Mouse (Mus musculus) gastrocnemius, postnatal 14 days (tissue): ENCODE measurements around the gene Dnajc10. TPM values are rescaled to one million over a fixed set of nuclear protein-coding genes. Genes with fewer than 3 reads are reported as not detected.
A peak's percentile ranks its signal among the peaks of the same experiment; 100 is the strongest.

Experiments
- DNase-seq: peaks from one replicate; pipeline ENCODE4 v3.0.0; 2021; ENCODE audit warnings: mixed read lengths
- intact Hi-C: fragments of 180-260 bp; cut with DNase I; formaldehyde crosslinking; loops from one replicate; pipeline ENCODE4 v1.15.1; 2025; ENCODE audit warnings: low total_unique reads
- total RNA-seq, 2 experiments: library from RNA; stranded (reverse); gene quantifications; 2 replicates each; pipeline ENCODE4 v1.2.3; 2021

Gene Dnajc10
- total RNA-seq, 2 experiments from 2014 or later = 21.9 to 23.4 TPM

DNA sequence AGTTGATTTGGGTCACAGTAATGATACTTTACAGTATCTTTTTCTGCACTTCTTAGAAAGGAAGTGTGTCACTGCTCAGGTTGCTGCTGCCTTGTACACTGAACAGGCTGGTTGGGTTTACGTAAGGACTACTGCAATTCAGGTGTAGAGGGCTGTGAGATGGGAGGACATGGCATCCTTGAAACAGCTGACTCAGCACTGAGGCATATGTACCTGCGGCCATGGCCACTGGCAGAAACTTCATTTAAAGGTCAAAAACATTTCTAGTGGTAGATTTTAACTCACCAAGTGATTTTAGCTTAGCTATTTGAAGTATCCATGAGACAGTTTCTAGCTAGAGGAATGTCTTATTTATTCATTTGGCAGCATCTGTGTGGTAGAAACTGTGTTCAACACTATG, 10.5 kb downstream of the Dnajc10 start:
- intact Hi-C loops = no loop called here
- no peak for DNase-seq

DNA sequence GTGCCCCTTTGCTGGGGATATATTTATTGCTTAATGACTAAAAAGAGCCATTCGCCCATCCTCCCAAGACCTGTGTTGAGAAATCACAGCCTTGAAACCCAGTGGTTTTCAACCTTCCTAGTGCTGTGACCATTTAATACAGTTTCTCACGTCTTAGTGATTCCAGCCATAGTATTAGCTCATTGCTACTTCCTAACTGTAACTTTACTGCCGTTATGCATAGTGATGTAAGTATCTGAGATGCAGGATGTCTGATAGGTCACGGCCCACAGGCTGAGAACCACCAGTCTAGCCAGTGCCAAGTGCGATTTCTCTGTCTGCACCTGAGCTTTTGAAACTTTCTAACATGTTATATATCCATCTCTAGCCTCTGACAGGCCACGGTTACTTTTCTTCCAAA, 12.0 kb downstream of the Dnajc10 start:
- DNase-seq = no peak
- intact Hi-C loops = no loop called here

DNA sequence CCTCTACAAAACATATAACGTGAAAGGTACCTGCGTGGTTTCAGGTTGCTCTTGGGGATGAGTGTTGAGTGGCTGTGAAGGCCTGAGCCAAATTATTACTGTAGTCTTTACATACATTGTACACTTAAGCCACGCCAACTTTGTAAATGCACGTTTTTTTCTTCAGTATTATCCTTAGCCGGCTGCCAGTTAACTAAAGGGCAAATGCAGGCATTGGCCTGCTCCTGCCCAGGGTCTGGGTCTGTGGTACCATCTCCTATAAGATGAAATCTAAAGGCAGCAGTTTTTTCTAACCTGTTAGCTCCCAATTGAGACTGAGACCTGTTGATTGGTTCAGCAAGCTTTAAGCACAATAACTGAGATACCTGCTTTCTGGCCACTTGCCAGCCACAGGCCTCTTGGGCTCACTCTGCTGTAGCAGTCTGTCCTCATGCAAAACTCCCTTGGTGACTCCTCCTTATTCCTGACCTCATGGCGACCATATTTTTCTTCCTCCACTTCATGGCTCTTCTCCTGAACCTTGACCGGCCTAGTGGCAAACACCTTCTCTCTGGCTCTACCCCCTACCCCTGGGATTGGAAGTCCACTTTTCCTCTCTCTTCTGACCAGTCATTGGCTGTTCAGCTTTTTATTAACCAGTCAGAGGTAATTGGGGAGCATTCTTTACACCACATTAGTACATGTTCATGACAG, 13.8 kb downstream of the Dnajc10 start:
- intact Hi-C loops = no loop called here
- DNase-seq = no peak

DNA sequence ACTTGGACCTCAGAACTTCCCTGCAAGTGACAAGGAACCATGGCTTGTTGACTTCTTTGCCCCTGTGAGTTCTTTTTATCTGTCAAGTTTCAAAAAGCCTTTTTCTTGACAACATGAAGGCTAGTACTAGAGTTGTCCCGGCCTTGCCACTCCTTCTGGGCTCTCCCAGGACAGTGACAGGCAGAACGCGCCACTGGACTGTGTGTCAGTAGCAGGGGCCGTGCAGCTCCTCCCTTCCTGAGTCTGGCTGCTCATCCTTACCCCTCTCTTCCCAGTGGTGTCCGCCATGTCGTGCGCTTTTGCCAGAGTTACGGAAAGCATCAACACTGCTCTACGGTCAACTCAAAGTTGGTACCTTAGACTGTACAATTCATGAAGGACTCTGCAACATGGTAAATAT, 25.3 kb downstream of the Dnajc10 start:
- intact Hi-C loops = no loop called here
- DNase-seq = no peak

DNA sequence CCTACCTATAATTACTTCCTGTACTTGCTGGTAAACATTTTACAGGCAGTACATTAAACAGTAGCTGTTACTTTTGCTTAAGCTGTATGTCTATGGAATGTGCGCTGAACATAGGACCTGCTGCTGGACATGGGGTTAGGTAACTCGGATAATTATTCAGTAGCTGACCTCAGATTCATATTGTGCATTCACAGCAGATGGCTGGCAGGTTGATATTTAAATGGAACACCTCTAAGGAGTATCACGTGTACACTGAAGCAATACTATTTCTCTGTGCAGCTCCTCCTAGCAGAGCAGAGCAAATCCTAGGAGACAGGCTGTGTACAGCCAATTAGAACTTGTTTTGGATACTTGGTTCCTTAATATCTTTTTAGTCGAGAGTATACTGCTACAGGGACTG, 39.3 kb downstream of the Dnajc10 start:
- intact Hi-C loops = no loop called here
- DNase-seq = no peak

DNA sequence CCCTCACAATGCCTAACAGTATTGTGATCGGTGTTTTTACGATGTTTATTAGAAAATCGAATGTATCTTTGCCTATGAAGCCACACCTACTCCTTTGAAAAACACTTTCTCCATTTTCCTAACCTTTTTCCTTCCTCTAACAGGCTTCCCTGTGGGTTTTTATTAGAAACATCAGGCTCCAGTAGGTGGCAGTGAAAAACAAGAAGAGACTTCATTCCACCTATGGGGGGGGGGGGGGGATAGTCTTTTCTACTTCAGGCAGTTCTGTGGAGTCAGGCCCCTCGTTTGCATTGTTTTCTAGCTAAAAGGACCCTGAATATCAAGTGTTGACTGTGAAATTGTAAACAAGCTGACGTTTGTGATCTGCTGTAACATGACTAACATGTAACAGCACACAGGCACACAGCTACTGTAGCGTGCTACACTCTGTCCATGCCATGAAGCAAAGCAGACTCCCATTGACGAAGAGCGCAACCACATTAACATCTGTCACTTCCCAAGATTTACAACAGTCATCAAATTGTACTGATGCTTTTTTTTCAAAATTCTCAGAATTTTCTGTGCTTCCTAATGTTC, 41.5 kb downstream of the Dnajc10 start:
- no peak for DNase-seq

DNA sequence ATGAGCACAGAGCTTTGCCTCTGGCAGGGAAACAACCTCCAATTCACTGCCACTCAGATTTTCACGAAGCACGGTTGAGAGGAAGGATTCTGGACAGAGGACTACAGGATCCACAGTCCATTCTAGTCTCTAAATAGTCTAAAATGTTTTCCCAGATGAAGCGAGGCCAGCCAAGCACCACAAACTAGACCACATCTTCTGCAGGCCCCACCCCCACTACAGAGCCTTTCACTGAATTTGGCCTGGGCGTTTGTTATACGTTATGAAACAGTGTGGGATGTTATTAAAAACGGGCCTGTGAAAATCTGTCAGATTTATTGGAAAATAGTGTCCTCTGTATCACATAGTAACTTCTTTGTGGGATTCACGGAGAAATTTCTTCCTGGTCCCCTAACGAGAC, 56.2 kb downstream of the Dnajc10 start:
- intact Hi-C loops = no loop called here
- no peak for DNase-seq

More for the DNA sequence above, 41.5 kb downstream of the Dnajc10 start:
- intact Hi-C loops = loop anchor here (5.0 kb wide), 1 partner anchor 181 kb away; no protein-coding TSS in a partner anchor

DNA sequence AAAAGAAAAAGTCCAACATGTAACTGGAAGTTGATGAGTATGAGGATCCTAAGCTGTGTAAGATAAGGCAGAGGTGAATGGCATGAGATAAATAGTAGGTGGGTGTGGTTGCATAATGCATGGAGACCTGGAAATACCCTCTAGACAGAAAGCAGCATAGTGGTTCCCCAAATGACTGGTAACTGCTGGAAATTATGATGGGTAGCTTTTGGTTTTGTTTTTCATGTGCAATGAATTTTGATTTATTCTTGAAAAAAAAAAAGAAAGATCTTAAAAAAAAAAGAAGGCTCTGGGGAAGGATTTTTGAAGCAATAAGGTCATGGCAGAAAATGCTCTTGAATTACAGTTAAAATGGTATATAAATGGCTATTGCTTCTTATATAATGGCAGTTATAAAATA, 59.6 kb downstream of the Dnajc10 start:
- intact Hi-C loops = no loop called here
- no peak for DNase-seq

DNA sequence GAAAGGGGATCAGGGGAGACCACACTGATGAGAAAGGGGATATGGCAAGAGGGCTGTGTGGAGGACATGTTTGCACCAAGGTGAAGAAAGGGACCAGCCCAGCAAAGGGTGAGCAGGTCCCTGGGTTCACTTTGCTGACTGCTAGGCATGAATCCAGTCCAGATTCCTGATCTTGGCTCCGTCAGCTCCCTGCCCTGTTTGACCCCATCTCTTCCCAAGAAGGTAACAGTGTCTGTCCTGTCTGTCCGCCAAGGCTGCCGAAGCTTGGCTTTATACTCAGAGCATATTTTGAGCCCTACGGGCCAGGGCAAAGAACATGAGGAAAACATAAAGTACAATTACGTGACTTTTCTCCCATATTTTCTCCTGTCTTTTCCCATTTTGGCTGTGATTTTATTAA, 64.6 kb downstream of the Dnajc10 start:
- DNase-seq = peak; percentile 36
- intact Hi-C loops = no loop called here

DNA sequence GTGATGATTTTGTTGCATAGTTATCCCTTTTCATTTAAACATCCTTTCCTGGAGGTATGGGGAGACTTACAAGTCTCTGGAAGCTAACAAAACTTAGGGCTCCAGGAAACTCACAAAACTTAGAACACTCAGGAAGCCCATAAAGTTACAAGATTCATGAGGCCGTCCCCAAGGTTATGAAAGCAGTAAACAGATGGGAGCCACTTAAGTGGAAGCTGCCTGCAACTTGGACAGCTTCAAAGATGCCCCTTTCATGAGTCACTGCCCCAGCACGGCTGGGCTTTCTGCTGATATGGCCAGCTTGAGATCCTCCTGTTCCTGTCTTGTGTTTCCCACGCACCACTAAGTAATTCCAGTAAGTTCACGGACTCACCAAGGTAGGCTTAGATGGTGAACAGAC, 69.2 kb downstream of the Dnajc10 start:
- DNase-seq = no peak
- intact Hi-C loops = no loop called here

DNA sequence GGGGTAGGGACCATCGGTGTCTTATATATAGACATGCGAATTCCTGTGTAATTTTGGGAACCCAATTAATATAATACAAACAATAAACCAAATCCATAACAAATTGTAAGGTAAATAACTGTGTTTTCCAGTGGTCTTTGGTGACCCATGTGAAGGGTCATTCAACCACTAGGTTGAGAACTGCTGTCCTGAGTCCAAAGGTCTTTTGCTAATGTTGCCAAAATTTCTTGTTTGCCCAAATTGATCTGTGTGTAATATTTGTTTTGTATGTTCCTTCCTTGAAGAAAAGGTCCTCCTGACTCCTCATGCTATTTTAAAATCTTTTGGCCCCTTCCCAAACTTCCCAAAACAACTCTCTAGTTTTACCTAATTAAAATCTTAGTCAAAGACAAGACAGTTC, 71.0 kb downstream of the Dnajc10 start:
- intact Hi-C loops = no loop called here

DNA sequence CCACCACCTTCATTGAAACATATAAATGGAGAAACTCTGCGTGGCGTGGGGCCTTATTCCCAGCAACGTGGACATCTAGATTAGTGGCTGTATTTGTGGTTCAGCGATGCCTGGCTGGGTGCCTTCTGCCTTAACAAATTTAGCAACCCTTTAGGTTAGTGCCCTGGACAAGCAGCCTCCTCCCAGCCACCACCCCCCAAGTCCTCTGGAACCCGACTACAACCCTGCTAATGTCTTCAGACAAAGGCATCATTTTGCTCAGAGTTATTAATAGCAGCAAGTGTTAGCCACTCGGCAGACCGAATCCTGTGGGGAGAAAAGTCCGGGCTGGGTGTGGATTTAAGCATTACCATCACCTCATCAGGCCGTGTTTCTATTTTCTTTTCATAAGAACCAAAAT, 72.4 kb downstream of the Dnajc10 start:
- peak; percentile 5 for DNase-seq
- intact Hi-C loops = no loop called here

More for the DNA sequence above, 71.0 kb downstream of the Dnajc10 start:
- DNase-seq = no peak

DNA sequence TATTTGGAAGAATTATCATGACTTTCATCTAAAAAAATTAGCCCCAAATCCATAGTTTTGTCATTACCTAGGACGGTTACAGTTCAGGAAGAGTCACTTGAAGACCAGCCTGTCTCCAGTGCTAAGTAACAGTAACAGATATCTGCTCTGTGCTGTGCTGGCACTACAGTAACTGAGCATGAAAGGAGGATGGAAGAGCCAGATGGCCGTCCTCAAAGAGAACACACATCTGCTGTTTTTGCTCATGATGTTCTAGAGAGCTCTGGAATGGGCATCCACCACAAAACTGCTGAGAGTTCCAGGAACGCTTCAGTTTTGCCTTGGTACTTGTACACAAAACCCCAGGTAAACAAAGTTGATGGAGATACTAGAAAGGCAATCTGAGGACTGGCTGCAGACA, 73.1 kb downstream of the Dnajc10 start:
- intact Hi-C loops = no loop called here
- no peak for DNase-seq

DNA sequence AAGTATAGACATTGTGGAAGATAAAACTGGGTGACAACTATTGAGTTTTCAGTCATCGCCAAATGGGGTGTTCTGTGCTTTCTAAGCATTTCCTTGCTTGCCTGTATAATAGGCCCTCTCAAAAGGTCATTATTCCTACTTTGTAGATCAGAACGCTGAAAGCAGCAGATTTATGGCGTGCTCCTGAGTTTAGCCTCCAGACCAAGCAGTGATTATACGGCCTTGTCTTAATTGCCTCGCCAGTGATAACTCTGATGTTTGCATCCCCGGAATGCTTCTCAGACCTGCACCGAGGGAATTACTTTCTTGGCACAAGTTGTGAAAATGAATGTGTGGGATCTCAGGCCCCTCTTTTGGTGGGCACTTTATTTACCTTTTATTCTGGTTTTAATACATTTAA, 80.8 kb downstream of the Dnajc10 start:
- DNase-seq = no peak
- intact Hi-C loops = no loop called here

DNA sequence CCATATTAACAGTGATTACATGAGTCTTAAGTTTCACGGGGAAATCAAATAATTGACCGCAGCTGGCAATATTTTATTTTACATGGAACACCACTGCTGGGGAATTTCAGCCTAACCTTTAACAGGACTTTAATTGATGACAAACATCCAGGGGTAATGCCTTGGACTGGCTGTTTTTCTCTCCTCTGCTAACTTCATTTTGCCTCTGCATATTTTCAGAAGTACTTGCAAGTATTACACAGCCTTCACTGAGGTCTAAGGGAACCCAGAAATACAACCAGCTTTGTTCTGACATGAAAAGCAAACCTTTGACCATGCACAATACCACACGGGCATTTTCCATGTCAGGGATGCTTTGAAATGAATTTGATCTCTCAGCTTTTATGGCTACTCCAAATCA, 81.6 kb downstream of the Dnajc10 start:
- intact Hi-C loops = no loop called here
- DNase-seq = no peak

DNA sequence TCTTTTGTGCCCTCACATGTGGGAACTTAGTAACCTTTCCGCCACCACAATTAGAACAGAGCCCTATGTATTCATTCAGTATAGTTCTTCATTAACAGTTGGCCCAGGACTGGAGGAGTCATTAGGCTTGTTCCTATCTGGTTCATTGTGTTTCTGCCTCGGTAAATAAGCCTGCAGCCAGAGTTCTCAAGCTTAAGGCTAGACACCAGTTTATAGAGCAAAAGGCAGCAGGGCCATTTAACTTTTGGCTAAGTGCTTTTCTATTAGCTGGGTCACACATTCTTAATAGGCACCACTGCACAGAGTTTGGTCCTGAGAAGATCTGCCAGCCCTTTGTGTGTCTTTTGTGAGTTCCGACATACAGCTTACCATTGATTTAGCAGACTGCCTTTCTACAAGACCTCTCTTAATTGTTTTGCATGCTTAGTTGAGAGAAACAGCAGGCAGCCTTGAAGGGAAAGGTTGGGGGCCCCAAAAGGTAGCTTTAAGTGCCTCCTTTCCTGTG, 83.4 kb downstream of the Dnajc10 start:
- intact Hi-C loops = no loop called here
- DNase-seq = no peak

Other genes starting within 250 kb of the Dnajc10 start
- 1 to 10 TPM; 2.5 to 2.6 TPM for gene Pde1a, start 186.0 kb upstream of the Dnajc10 start, total RNA-seq
- gene Prdx6b, start 23.0 kb upstream of the Dnajc10 start, total RNA-seq = not detected
- 10 to 100 TPM; 25.7 to 33.3 TPM for gene Frzb, start 132.2 kb downstream of the Dnajc10 start, total RNA-seq